Mouse (Mus musculus): ENCODE data around the gene Larp1. TPM values are rescaled to one million over a fixed set of nuclear protein-coding genes. Genes with fewer than 3 reads are reported as not detected.

Gene Larp1
- polyA plus RNA-seq, 1 experiment: 34.6 TPM

GRCm38 (mm10) chr11:58021618-58022017 is 12.8 kb downstream of the Larp1 start:
- TF ChIP-seq POLR2A (IDR thresholded peaks at IDR 0.05; ENCODE audit: borderline replicate concordance, extremely low read depth, low read depth, low read length) (no peak), CTCF (IDR thresholded peaks at IDR 0.05; ENCODE audit: insufficient read depth, low read length) (no peak)
- DNase-seq: no peak
- WGBS: 14% methylated on average over 2 of the region's 2 CpGs
- Histone ChIP-seq H3K4me1 (ENCODE audit: control insufficient read depth, insufficient read depth, low read length) (peaks cover 48% of the 10 kb centered on the region), H3K4me3 (replicated peaks; ENCODE audit: extremely low read depth, low read depth, low read length) (no peak overlapping the region)

DNA sequence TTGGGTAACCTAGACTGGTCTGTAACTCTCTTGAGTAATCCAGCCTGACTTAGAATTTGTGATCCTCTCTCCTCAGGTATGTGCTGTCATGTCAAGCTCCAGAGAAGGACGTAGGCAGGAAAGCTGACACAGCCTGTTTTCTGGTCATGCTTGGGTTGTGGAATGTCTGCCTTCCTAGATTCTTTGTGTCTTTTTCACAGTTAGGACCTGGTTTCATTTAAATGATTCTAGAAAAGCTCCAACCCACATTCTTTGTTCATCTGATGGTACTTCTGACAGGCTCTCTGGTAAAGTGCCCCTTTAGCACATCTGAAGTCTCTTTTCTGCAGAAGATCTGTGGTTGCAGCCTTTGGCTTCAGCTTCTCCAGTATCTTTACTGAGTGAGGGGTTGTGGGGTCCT is 15.4 kb downstream of the Larp1 start:
- Histone ChIP-seq H3K4me3 (replicated peaks; ENCODE audit: extremely low read depth, low read depth, low read length) (no peak overlapping the region), H3K4me1 (ENCODE audit: control insufficient read depth, insufficient read depth, low read length) (peaks cover 42% of the 10 kb centered on the region)
- 53% methylated on average over 1 of the region's 1 CpGs for WGBS
- no peak for DNase-seq
- TF ChIP-seq POLR2A (IDR thresholded peaks at IDR 0.05; ENCODE audit: borderline replicate concordance, extremely low read depth, low read depth, low read length) (no peak), CTCF (IDR thresholded peaks at IDR 0.05; ENCODE audit: insufficient read depth, low read length) (no peak)

DNA sequence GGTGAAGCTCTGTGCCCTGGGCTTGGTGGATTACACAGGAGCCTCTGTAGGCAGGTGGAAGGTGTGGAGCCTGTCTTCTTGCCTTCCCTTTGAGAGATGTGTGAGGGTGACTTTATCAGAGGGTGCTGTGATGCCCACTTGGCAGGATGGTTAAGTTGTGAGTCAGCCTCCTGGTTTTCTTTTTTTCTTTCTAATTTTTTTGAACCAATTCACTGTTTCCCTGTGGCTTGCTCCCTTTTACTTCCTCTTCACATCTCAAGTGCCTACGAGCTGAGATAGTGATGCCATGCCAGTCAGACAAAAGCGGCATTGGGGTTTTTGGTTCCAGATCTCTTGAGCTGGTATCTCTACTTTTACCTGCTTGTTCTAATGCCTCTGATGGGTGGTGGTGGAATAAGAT is 15.8 kb downstream of the Larp1 start:
- WGBS: 38% methylated on average over 2 of the region's 2 CpGs
- Histone ChIP-seq H3K4me1 (ENCODE audit: control insufficient read depth, insufficient read depth, low read length) (peaks cover 44% of the 10 kb centered on the region), H3K4me3 (replicated peaks; ENCODE audit: extremely low read depth, low read depth, low read length) (no peak overlapping the region)
- no peak for TF ChIP-seq CTCF (IDR thresholded peaks at IDR 0.05; ENCODE audit: insufficient read depth, low read length)
- TF ChIP-seq POLR2A (IDR thresholded peaks at IDR 0.05; ENCODE audit: borderline replicate concordance, extremely low read depth, low read depth, low read length): no peak
- no peak for DNase-seq

- no peak for DNase-seq
- Histone ChIP-seq H3K4me3 (replicated peaks; ENCODE audit: extremely low read depth, low read depth, low read length) (no peak overlapping the region), H3K4me1 (ENCODE audit: control insufficient read depth, insufficient read depth, low read length) (peaks cover 45% of the 10 kb centered on the region)
- WGBS: 65% methylated on average over 4 of the region's 4 CpGs
- TF ChIP-seq CTCF (IDR thresholded peaks at IDR 0.05; ENCODE audit: insufficient read depth, low read length) (no peak), POLR2A (IDR thresholded peaks at IDR 0.05; ENCODE audit: borderline replicate concordance, extremely low read depth, low read depth, low read length) (no peak)
Observed at GRCm38 (mm10) chr11:58025881-58026280, 17.0 kb downstream of the Larp1 start.

DNA sequence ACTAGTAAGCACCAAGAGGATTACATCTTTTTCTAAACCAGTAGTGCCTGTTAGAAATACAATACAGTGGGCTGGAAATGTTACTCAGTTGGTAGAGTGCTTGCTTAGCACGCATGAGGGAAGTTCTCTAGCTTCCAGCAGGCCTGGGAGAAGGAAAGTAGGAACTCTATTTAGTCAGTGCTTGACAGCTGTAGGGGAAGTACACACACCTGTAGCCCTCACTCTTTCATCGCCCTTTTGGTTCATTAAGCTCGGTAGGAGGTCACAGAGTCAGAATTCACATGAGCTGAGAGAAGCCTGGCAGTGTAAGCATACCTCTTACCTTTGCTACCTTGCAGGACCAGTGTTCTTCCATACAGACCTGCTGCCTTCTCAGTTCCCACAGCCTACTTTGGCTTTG is 17.5 kb downstream of the Larp1 start:
- DNase-seq: no peak
- TF ChIP-seq POLR2A (IDR thresholded peaks at IDR 0.05; ENCODE audit: borderline replicate concordance, extremely low read depth, low read depth, low read length) (no peak), CTCF (IDR thresholded peaks at IDR 0.05; ENCODE audit: insufficient read depth, low read length) (no peak)
- no peak overlapping the region for H3K4me3 ChIP-seq (replicated peaks; ENCODE audit: extremely low read depth, low read depth, low read length)
- 43% methylated on average over 3 of the region's 3 CpGs for WGBS
- H3K4me1 ChIP-seq (ENCODE audit: control insufficient read depth, insufficient read depth, low read length): peaks cover 44% of the 10 kb centered on the region

- Histone ChIP-seq H3K4me3 (replicated peaks; ENCODE audit: extremely low read depth, low read depth, low read length) (no peak overlapping the region), H3K4me1 (ENCODE audit: control insufficient read depth, insufficient read depth, low read length) (peaks cover 41% of the 10 kb centered on the region)
- WGBS: 50% methylated on average over 1 of the region's 1 CpGs
- no peak for DNase-seq
- TF ChIP-seq CTCF (IDR thresholded peaks at IDR 0.05; ENCODE audit: insufficient read depth, low read length) (no peak), POLR2A (IDR thresholded peaks at IDR 0.05; ENCODE audit: borderline replicate concordance, extremely low read depth, low read depth, low read length) (no peak)
Observed at GRCm38 (mm10) chr11:58026860-58027259, 18.0 kb downstream of the Larp1 start.

- TF ChIP-seq CTCF (IDR thresholded peaks at IDR 0.05; ENCODE audit: insufficient read depth, low read length) (no peak), POLR2A (IDR thresholded peaks at IDR 0.05; ENCODE audit: borderline replicate concordance, extremely low read depth, low read depth, low read length) (no peak)
- 82% methylated on average over 1 of the region's 1 CpGs for WGBS
- DNase-seq: no peak
- Histone ChIP-seq H3K4me3 (replicated peaks; ENCODE audit: extremely low read depth, low read depth, low read length) (no peak overlapping the region), H3K4me1 (ENCODE audit: control insufficient read depth, insufficient read depth, low read length) (peaks cover 43% of the 10 kb centered on the region)
Observed at GRCm38 (mm10) chr11:58028981-58029380, 20.1 kb downstream of the Larp1 start.

DNA sequence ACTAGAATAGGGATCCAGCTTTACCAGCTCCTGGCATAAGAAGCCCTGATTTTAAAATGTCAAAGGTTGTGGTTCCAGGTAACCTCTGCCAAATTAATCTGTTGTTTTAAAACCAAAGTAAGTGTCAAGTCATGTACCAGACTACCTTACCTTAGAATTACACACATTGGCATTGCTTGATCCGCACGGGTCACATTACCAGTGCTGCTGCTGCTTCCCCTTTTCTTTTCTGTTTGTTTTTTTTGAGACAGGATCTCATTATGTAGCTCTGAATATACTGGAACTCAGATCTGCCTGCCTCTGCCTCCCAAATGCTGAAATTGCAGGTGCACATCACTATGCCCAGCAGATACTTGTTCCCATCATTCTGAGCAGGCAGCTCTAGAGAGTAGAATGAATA is 21.0 kb downstream of the Larp1 start:
- no peak for TF ChIP-seq CTCF (IDR thresholded peaks at IDR 0.05; ENCODE audit: insufficient read depth, low read length)
- TF ChIP-seq POLR2A (IDR thresholded peaks at IDR 0.05; ENCODE audit: borderline replicate concordance, extremely low read depth, low read depth, low read length): no peak
- no peak for DNase-seq
- H3K4me1 ChIP-seq (ENCODE audit: control insufficient read depth, insufficient read depth, low read length): peaks cover 36% of the 10 kb centered on the region

DNA sequence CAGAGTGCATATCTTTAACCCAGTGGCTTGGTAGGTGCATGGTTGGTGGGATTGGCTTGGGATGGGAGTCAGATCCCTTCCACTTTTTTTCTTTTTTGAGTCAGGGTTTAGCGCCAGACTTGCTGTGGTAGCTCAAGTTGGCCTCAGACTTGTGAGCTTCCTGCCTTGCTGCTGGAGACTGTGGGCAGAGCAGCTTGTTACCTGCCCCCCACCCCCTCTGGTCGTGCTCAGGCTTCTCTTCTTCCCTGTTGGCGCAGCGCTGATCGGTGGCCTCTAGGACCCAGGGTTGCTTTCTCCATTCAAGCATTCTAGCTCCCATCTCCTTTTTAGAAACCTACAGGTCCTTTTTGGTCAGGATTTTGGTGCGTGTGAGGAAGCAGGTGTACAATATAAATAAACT is 22.3 kb downstream of the Larp1 start:
- TF ChIP-seq CTCF (IDR thresholded peaks at IDR 0.05; ENCODE audit: insufficient read depth, low read length) (no peak), POLR2A (IDR thresholded peaks at IDR 0.05; ENCODE audit: borderline replicate concordance, extremely low read depth, low read depth, low read length) (no peak)
- WGBS: 54% methylated on average over 6 of the region's 6 CpGs
- no peak for DNase-seq
- peaks cover 33% of the 10 kb centered on the region for H3K4me1 ChIP-seq (ENCODE audit: control insufficient read depth, insufficient read depth, low read length)
- H3K4me3 ChIP-seq (replicated peaks; ENCODE audit: extremely low read depth, low read depth, low read length): no peak overlapping the region

More for the DNA sequence above, 21.0 kb downstream of the Larp1 start:
- WGBS: 55% methylated on average over 2 of the region's 2 CpGs
- H3K4me3 ChIP-seq (replicated peaks; ENCODE audit: extremely low read depth, low read depth, low read length): no peak overlapping the region

- Histone ChIP-seq H3K4me3 (replicated peaks; ENCODE audit: extremely low read depth, low read depth, low read length) (no peak overlapping the region), H3K4me1 (ENCODE audit: control insufficient read depth, insufficient read depth, low read length) (peaks cover 25% of the 10 kb centered on the region)
- 52% methylated on average over 3 of the region's 3 CpGs for WGBS
- TF ChIP-seq CTCF (IDR thresholded peaks at IDR 0.05; ENCODE audit: insufficient read depth, low read length) (no peak), POLR2A (IDR thresholded peaks at IDR 0.05; ENCODE audit: borderline replicate concordance, extremely low read depth, low read depth, low read length) (no peak)
- no peak for DNase-seq
Observed at GRCm38 (mm10) chr11:58033635-58034034, 24.8 kb downstream of the Larp1 start.

All from lung, adult 2 months (tissue).